Mouse (Mus musculus): ENCODE data around the gene Grb10. TPM values are rescaled to one million over a fixed set of nuclear protein-coding genes. Genes with fewer than 3 reads are reported as not detected.

Grb10 gene
- 27.2 and 31.1 TPM in 2 replicates for polyA plus RNA-seq (2012; rRNA removed)

GRCm38 (mm10) chr11:12038470-12038985 is at the start of gene Grb10:
Grb10 (minus strand) TSS chr11:12038683.
- TF ChIP-seq CTCF (IDR thresholded peaks at IDR 0.05; ENCODE audit: extremely low read depth, insufficient read depth, low read length) (no peak), POLR2A (IDR thresholded peaks at IDR 0.05; ENCODE audit: extremely low read depth, insufficient read depth, low read length) (no peak)
- no peak within 1 kb of the TSS for H3K27ac ChIP-seq (ENCODE audit: insufficient read depth, low read length)
- no peaks in the 10 kb centered on the region for H3K4me1 ChIP-seq (ENCODE audit: control insufficient read depth, insufficient read depth, low read length)
- no peak within 1 kb of the TSS for H3K4me3 ChIP-seq (ENCODE audit: insufficient read depth, low read length)

- H3K27ac ChIP-seq (ENCODE audit: insufficient read depth, low read length): no peak overlapping the region
- no peaks in the 10 kb centered on the region for H3K4me1 ChIP-seq (ENCODE audit: control insufficient read depth, insufficient read depth, low read length)
- TF ChIP-seq CTCF (IDR thresholded peaks at IDR 0.05; ENCODE audit: extremely low read depth, insufficient read depth, low read length): no peak
- TF ChIP-seq POLR2A (IDR thresholded peaks at IDR 0.05; ENCODE audit: extremely low read depth, insufficient read depth, low read length): no peak
- no peak overlapping the region for H3K4me3 ChIP-seq (ENCODE audit: insufficient read depth, low read length)
Observed at GRCm38 (mm10) chr11:12081638-12082037, 43.2 kb upstream of the Grb10 start.

DNA sequence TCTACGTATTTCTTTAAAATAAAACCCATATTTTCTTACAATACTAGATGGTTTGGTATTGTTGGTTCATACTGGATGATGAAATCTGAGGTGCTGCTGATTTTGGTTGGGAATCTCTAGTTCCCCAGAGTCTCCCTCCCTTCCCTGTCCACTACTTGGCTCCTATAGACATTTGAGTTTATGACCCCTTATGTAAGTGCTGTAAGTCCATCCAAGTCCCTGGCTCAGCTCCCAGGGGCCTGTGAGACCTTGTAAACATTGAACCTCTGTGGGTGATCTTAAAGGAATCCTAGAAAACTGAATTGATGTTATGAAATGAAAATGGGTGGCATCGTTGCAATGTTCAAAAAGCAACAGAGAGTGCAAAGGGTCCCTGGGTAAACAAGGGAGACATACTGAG is 40.7 kb upstream of the Grb10 start:
- TF ChIP-seq CTCF (IDR thresholded peaks at IDR 0.05; ENCODE audit: extremely low read depth, insufficient read depth, low read length): no peak
- TF ChIP-seq POLR2A (IDR thresholded peaks at IDR 0.05; ENCODE audit: extremely low read depth, insufficient read depth, low read length): no peak
- Histone ChIP-seq H3K27ac (ENCODE audit: insufficient read depth, low read length) (no peak overlapping the region), H3K4me1 (ENCODE audit: control insufficient read depth, insufficient read depth, low read length) (no peaks in the 10 kb centered on the region), H3K4me3 (ENCODE audit: insufficient read depth, low read length) (no peak overlapping the region)

GRCm38 (mm10) chr11:12075449-12075848 is 37.0 kb upstream of the Grb10 start:
- TF ChIP-seq POLR2A (IDR thresholded peaks at IDR 0.05; ENCODE audit: extremely low read depth, insufficient read depth, low read length): no peak
- TF ChIP-seq CTCF (IDR thresholded peaks at IDR 0.05; ENCODE audit: extremely low read depth, insufficient read depth, low read length): no peak
- no peak overlapping the region for H3K27ac ChIP-seq (ENCODE audit: insufficient read depth, low read length)
- H3K4me3 ChIP-seq (ENCODE audit: insufficient read depth, low read length): no peak overlapping the region
- H3K4me1 ChIP-seq (ENCODE audit: control insufficient read depth, insufficient read depth, low read length): no peaks in the 10 kb centered on the region

GRCm38 (mm10) chr11:12073394-12074226 is 35.1 kb upstream of the Grb10 start:
- TF ChIP-seq POLR2A (IDR thresholded peaks at IDR 0.05; ENCODE audit: extremely low read depth, insufficient read depth, low read length) (no peak), CTCF (IDR thresholded peaks at IDR 0.05; ENCODE audit: extremely low read depth, insufficient read depth, low read length) (no peak)
- Histone ChIP-seq H3K4me1 (ENCODE audit: control insufficient read depth, insufficient read depth, low read length) (no peaks in the 10 kb centered on the region), H3K4me3 (ENCODE audit: insufficient read depth, low read length) (no peak overlapping the region), H3K27ac (ENCODE audit: insufficient read depth, low read length) (no peak overlapping the region)

- no peak for TF ChIP-seq POLR2A (IDR thresholded peaks at IDR 0.05; ENCODE audit: extremely low read depth, insufficient read depth, low read length)
- no peak for TF ChIP-seq CTCF (IDR thresholded peaks at IDR 0.05; ENCODE audit: extremely low read depth, insufficient read depth, low read length)
- Histone ChIP-seq H3K4me3 (ENCODE audit: insufficient read depth, low read length) (no peak overlapping the region), H3K27ac (ENCODE audit: insufficient read depth, low read length) (no peak overlapping the region), H3K4me1 (ENCODE audit: control insufficient read depth, insufficient read depth, low read length) (no peaks in the 10 kb centered on the region)
Observed at GRCm38 (mm10) chr11:12072322-12072721, 33.8 kb upstream of the Grb10 start.

DNA sequence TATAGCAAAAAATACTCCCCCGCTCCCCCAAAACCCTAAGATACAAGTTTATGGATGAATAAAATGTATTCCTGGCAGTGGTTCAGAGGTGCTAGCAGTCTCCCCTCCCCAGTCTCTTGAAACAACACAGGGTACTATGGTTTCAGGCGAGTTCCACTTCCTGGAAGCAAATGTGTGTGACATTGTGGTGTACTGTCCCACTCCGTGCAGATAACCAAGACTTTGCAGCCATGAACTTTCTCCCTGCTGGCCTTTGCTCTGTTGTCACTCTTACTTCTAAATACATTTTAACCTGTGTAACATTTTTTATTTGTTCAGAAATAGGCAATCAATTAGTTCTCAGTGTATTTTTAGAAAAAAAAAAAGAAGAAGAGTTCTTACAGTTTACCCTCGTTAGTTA is 20.5 kb upstream of the Grb10 start:
- no peak overlapping the region for H3K27ac ChIP-seq (ENCODE audit: insufficient read depth, low read length)
- TF ChIP-seq CTCF (IDR thresholded peaks at IDR 0.05; ENCODE audit: extremely low read depth, insufficient read depth, low read length): no peak
- no peak for TF ChIP-seq POLR2A (IDR thresholded peaks at IDR 0.05; ENCODE audit: extremely low read depth, insufficient read depth, low read length)
- no peaks in the 10 kb centered on the region for H3K4me1 ChIP-seq (ENCODE audit: control insufficient read depth, insufficient read depth, low read length)
- no peak overlapping the region for H3K4me3 ChIP-seq (ENCODE audit: insufficient read depth, low read length)

- Histone ChIP-seq H3K4me1 (ENCODE audit: control insufficient read depth, insufficient read depth, low read length) (no peaks in the 10 kb centered on the region), H3K4me3 (ENCODE audit: insufficient read depth, low read length) (no peak overlapping the region), H3K27ac (ENCODE audit: insufficient read depth, low read length) (no peak overlapping the region)
- TF ChIP-seq CTCF (IDR thresholded peaks at IDR 0.05; ENCODE audit: extremely low read depth, insufficient read depth, low read length) (no peak), POLR2A (IDR thresholded peaks at IDR 0.05; ENCODE audit: extremely low read depth, insufficient read depth, low read length) (no peak)
Observed at GRCm38 (mm10) chr11:12048547-12049327, 10.3 kb upstream of the Grb10 start.

DNA sequence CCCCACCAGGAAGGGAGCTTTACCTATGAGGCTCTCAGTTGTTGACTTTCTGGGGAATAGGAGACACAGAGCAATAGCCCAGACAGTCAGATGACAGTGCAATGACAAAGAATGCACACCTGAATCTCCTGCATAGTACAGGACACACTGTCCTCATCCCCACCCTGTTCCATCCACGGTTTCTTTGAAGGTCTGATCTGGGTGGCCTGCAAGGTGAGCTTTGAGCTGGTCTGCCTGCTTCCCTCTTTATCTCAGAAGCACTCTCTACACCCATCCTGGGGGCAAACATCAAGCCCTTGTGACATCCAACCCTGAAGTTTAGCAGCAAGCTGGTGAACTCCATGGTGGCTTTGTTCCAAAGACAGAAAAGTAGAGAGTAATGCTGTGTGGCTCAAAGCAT is 9.7 kb upstream of the Grb10 start:
- Histone ChIP-seq H3K4me3 (ENCODE audit: insufficient read depth, low read length) (no peak overlapping the region), H3K4me1 (ENCODE audit: control insufficient read depth, insufficient read depth, low read length) (no peaks in the 10 kb centered on the region), H3K27ac (ENCODE audit: insufficient read depth, low read length) (no peak overlapping the region)
- TF ChIP-seq CTCF (IDR thresholded peaks at IDR 0.05; ENCODE audit: extremely low read depth, insufficient read depth, low read length): no peak
- TF ChIP-seq POLR2A (IDR thresholded peaks at IDR 0.05; ENCODE audit: extremely low read depth, insufficient read depth, low read length): no peak

Measured in cortical plate, adult 2 months (tissue).